Mouse (Mus musculus) heart, adult 8-10 months (tissue): Measurements from ENCODE around the gene Frmd8. TPM values are rescaled to one million over a fixed set of nuclear protein-coding genes. Genes with fewer than 3 reads are reported as not detected.

Experiments
- DNase-seq: peaks from one replicate; pipeline ENCODE4 v3.0.0; 2022; ENCODE audit warnings: low spot score
- total RNA-seq, 4 experiments: library from RNA; stranded (reverse); gene quantifications; 2 replicates each; pipeline ENCODE4 v1.2.4; 2022

The Frmd8 gene
- total RNA-seq, 4 experiments from 2014 or later: 7.1 to 8.1 (median 7.5) TPM

DNA sequence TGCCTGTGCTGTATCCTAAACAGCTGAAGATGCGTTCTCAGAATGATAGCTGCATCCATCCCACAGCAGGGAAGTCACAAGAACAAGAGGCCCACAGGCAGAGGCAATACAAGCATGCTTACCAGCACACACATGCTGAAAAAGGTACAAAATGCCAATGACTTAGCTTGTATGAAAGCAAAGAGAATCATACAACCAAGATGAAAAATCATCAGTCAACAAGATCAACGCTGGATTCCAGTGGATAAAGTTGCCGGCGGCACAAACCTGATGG lies 36.2 kb downstream of the Frmd8 start:
- DNase-seq: no peak

DNA sequence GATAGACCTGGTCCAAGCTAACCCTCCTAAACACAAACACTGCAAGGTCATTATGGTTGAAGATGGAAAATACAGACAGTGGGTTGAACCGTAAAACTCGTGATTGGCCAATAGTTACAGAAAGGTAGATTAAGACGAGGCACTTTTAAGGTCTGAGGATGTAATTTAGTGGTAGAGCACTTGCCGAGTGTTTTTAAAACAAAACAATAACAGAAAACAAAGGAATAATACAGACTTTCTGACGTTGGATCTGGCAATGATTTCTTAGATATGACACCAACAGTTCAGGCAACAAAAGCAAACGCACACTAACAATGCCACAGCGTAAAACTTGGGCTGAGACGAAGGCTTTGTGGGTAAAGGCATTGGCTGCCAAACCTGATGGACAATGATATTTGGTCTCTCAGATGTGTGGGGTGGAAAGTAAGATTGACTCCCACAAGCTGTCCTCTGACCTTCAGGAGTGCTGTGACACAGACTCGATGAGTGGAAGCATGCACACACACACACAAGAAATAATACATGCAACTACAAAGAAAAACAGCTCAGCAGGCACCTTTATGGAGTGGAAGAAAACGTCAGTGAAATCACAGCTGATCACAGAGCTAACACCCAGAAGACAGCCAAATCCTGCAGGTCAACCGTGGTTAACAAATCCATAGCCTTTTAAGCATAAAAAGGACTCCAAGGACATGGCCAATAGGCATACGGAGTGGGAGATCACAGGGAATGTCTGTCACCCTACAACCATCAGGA lies 36.8 kb downstream of the Frmd8 start:
- DNase-seq: no peak

DNA sequence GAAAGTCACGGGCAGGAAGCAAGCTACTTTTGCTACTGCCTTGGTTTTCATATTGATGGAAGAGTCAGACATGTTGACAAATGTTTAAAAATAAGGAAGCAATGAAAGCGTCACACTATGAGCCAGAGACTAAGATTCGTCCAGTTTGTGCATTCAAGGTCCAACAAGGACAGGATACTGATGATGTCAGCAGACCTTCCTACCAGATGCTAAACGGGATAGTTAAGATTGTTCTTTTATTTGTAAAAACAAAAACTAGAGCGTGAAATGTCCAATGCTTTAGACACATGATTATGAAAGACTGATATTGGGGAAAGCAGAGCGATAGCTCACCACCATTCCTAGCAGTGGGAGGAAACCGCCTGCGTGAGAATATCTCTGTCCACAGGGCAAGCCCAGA lies 37.5 kb downstream of the Frmd8 start:
- no peak for DNase-seq

DNA sequence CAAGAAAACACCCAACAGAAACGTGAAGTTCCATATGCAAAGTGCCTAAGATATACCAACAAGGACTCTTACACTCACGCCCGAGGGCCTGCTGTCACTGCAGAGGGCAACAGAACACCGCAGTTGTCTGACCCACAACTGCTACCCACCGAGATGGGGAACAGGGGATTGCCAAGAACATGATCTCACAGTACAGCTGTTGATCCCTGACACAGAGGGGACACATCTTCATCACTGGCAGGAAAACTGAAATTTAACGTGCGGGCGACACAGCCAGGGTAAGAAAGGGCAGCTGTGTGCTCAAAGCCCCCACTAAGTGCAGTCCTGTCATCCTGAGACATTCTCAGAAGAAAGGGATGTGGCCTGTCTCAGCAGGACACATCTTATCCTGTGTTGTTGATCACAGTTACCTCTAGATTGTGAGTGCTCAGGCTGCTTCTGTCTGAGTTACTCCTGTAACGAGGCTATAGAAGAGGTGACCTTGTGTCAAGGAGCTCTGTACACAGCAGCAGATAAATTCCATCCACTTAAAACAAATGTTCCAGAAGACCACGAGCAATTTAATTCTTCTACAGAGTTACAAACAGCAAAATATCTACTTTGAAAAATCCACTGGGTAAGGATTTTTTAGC lies 38.0 kb downstream of the Frmd8 start:
- DNase-seq: no peak

DNA sequence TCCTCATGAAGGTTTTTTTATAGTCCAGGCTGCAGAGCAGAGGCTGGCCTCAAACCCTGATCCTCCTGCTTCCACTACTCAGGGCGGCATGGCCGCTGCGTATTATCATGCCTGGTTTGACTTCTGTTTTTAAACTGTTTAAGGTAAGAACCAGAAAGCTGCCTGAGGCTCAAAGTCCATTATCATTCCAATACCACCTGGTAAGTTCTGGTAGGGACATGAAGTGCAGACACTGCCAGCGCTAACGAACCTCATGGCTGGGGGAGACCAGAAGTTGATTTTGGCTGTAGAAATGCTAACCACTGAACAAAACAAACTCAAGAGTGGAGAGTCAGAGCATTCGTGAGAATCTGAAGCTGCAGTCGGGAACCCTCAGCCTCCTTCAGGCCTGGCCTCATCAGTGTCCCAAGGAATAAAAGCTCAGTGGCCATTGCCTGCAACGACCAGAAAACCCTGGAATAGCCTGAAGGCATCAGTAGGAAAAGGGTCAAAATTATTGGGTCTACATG lies 39.1 kb downstream of the Frmd8 start:
- DNase-seq: no peak

DNA sequence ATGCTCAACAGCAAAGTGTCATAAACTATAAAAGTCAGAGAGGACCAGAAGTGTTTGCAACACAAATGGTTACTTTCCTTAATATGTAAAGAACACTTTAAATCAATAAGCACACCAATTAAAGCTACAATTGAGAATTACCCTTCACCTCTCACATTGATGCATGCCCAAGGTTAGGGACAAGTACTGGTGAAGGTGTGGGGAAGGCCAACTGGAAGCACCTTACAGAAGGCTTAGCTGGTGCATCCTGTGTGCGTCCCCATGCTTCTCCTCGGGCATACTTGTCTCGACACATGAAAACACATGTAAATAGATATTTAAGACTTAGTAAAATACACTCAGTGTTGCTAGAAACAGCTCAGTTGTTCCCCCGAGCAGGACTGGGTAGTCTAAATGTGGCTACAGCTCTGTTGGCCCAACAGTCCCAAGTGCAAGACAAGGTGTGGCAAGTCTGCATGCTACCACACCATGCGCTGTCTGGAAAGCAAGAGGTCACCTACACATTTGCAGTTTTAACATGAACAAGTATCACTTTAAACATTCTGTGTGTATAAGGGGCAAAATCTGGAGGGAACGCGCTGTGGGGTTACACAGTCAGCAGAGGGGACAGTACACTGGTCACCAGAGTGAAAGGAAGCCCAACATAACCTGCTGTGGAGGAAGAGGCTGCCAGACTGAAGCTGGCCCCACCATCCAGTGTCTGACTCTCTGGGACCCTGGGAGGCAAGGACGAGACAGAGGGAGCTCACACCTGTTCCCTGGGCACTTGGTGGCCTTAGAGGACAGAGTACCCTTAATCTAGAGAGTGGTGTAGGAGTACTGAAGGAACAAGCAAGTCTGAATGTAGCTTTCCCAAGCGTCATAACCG lies 39.8 kb downstream of the Frmd8 start:
- DNase-seq: no peak

DNA sequence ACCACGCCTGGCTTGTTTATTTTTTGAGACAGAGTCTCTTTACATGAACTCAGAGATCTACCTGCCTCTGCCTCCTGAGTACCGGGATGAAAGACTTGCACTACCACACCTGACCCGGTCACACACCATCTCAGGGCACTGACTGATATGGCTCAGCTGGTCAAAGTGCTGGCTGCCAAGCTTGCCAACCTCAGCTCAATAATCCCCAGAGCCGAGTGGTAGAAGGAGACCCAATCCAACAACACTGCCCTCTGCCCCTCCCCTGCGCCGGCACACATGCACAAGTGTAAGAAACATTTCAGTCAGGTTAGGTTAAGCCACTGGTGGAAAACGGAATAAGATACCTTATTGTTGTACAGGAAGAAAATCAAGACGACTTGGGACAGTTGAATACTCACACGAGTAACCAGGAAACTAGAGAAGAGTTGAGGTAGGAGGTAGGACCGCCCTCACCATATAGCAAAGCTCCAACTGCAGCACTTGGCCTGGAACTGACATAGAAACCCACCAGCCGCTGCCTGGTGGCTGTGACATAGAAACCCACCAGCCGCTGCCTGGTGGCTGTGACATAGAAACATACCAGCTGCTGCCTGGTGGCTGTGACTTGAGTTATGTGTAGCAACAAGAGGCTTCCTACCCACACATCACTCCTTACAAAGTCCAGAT lies 40.7 kb downstream of the Frmd8 start:
- DNase-seq: no peak

DNA sequence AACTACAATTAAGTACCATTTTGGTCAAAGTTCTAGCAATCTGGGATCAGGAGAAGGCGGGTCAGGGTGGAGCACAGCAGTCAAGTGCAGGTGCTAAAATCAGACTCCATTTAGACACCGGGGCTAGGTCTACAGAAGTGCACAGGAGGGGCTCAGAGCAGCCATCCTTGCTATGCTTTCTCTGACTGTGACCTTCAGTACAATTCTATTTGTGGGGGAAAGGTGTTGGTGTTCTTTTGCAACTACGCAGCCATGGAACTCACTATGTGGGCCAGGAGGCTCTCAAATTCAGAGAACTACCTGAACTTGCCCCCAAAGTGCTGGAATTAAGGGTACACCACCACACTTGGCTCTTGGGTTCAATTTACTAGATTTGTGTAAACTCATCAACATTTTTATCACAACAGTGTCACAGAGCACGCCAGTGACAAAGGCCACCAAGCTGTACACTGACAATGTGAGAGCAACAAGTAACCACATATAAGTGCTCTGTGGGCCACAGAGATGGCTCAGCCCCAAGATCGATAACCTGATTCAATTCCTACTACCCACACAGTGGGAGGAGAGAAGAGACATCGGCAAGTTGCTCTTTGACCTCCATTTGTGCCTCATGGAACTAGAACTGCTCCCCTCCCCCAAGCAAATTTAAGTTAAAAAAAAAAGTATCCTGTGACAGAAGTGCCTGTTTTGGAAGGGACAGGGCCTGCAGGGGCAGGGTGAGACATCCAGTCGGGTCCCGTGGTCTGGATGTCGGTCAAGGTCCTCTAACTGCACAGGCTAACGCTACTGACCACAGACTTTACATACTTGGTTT lies 41.6 kb downstream of the Frmd8 start:
- no peak for DNase-seq

DNA sequence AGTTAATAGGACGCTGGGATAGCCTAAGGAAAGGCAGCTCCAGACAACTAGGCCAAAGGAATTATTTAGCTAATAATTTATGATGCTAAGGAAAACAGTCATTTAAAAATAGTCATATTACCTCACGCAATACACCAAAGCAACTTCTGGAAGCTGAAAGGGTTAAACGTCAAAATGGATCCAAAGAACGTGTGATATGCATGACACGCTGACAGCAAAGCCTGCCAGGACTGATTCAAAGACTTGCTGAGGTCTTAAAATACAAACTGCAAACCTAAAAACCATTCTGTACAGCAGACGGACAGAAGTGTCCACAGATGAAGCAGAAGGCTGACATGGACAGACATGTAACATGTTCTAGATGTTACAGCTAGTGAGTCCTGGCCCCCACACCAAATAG lies 42.7 kb downstream of the Frmd8 start:
- DNase-seq: no peak

DNA sequence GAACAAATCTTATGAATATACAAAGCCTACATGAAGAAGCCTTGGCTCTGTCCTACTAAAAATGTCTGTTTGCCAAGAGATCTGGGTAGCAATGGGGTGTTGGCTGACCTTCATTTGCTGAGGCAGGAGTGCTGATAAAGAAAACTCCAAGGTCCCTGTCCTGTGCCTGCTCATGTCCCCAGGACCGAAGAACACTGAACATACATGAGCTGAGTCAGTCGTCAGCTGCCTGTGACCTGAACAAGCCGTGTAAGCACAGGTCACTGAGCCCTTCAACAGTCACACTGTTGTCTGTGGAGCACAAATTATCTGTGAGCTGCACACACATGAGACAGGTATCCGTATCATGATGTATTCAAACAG lies 43.1 kb downstream of the Frmd8 start:
- no peak for DNase-seq

DNA sequence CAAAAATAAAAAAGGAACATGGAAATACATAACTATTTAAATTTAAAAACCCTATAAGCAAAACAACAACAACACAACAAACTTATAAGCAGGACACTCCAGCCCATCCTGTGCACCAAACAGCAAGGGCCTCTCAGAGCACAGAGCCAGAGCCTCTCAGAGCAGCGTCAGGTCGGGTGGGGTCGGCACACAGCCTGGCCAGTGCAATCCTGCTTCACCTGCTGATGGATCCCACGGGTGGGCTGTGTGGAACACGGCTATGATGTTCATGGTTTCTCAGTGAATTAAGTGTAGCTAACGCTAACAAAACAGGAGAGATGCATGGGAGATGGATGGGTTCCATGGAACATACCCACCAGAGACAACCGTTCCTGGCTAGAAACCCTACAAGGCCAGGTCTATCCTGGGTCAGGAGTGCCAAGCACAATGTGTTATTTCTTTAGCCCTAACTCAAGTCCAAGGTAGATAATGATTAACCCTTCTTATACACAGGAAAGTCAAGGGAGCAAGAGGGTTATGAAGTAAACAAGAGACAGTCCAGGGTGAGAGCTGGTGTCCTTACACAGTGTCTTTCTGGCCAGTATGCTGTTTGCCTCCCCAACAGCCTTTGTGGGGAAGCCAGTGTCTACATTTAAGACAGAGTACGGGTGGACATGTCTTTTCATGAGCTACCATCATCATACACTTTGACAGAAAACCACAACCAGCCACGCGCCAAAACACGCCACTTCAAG lies 43.7 kb downstream of the Frmd8 start:
- DNase-seq: no peak

DNA sequence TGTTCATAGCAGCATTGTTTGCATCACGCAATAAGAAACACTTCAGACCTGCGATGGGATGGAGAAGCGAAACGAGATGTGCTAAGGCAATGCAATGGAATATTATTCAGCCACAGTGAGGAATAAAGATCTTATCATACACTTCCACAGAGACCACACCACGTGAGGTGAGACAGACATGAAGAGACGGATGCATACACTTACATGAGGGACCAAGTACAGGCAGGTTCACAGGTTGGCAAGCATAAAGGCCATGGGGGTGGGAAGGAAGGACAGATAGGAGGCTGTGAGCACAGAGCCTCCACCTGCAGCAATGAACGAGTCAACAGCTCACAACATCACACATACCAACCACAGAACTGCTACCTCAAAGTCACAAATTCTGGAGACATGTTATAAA lies 44.3 kb downstream of the Frmd8 start:
- DNase-seq: no peak

DNA sequence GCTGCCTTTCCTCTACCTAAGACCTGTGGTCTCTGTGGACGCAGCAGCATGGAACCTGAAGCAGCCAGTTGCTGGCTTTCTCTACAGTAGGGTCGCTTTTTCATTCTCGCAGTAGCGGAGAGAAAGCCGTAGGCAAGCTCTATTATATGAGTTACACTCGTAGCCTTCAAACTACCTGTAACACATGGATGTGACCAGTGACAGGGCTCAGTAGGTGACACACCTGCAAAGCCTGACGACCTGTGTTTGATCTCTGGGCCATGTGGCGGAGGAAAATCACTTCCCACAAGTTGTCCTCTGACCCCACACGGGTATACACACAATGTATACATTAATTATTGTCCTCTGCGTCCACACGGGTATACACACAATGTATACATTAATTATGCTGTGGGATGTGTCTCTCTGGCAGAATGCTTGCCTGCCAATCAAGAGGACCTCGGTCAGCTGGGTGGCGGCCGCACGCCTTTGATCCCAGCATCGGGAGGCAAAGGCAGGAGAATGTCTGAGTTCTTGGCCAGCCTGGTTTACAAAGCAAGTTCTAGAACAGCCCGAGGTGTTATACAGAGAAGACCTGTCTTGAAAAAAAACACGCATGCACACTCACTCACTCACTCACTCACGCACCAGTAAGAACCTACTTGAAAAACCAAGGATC lies 45.0 kb downstream of the Frmd8 start:
- DNase-seq: no peak

DNA sequence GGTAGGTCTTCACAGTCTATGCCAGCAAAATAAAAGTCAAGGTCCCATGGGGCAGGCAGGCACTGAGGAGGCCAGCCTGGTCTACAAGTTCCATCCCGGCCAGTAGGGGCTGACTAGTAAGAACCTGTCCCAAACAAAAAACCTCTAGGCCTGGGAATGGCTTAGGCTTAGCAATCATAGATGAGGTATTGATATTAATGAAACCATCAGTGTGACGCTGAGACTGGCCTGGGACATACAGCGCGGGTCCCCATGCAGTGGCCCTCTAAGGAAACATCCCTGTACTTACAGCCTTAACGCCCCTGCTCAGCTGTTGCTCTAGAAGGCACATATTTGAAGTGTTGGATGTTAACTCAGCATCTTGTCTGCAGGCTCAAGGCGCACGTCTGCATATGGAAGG lies 46.2 kb downstream of the Frmd8 start:
- DNase-seq: no peak

DNA sequence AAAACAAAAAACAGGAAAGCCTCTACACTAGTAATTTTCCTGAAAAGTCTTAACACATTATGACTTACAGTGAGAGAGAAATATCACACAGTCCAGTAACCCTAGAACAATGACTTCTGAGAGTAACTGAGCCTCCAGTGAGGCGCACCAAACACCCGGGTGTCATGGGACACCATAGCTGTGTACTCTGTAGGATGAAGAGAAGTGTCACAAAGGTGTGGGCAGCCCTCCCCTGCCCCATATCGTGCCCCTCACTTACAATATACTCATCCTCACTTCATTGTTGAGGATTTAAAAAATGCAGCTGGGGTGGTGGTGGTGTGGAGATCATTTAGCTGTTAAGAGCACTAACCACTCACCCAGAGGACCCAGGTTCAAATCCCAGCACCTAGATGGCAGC lies 46.9 kb downstream of the Frmd8 start:
- DNase-seq: no peak

DNA sequence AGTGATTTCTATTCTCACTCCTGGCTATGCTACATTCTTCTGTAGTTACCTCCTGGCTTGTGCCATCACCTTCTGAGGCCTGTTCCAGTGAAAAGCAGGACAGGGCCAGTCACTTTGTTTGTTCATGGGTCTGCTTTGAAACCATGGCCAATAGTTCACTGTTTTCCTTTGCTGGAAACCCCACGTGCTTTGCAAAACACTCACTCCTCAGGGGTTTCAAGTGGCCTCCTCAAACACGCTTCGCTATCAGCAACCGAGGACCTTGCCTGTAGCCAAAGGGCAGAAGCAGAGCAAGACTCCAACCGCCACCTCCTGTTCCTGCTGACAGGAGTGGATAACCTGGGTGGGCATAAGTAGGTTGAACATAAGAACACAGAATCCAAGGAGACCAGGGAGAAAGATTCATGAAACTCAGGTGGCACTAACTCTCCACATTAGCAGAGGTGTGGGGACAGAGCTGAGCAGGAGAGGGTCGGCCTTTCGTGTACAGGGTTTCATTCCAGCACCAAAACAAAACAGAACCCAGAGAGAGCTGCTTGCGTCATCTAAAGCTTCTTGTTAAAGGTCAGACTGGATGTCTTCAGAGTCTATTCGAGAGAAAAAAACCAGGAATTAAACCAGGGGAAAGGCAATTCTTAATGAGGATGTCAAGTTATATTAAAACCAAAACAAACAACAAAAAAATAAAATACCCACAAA lies 47.5 kb downstream of the Frmd8 start:
- no peak for DNase-seq

DNA sequence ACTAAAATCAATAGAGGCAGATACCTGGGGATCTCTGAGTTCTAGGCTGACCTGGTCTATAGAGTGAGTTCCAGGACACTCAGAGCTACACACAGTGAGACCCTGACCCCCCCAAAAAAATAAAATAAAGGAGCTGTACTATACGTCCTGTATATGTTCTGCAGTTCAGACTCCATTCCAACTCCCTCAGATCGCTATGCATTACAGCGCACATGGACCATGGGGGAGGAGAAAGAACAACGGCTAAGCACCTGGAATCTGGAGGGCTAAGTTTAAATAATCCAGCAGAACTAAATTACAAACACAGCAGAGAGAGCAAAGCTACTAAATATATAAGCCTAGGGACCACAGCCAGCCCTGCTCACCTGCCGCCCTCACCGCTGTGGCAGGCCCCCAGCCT lies 48.0 kb downstream of the Frmd8 start:
- no peak for DNase-seq

DNA sequence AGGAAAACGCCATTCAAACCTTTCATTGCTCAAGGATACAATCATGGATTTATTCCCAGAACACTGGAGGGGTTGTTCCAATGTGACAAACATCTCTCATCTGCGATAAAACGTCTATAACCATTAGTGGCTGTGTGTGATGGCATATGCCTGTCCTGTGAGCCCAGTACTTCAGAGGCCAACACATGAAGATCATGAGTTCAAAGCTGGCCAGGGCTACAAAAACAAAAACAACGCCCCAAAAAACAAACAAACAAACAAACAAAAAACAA lies 48.4 kb downstream of the Frmd8 start:
- no peak for DNase-seq

DNA sequence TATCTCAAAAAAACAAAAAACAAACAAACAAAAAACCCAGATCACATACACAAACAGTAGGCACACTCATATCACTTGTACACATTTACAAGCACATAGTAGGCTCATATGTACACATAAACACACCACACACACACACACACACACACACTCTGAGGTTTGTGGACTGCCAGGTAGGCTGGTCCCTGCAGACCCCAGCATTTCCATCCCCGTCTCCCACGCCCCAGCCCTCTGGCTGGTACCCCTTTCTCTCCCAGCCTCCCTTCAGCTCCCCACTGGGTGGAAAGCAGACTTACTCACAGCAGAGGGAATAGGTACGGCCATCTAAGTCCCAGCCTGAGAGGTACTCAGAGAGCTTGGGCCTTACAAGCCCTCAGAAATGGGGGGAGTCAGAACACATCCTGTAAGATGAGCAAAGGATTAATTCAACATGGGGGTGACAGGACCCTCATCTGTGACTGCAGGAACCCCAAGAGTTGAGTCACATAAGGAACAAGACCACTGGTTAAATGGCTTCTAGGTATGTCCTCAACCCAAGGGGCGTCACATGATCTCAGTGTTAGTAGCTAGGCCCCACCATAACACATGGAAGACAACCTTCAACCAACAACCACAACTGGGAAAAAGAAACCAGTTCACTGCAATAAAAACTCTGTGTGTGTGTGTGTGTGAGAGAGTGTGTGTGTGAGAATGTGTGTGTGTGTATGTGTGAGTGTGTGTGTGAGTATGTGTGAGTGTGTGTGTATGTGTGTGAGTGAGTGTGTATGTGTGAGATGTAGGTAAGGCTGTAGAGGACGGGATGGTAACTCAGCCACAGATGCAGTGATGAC lies 49.0 kb downstream of the Frmd8 start:
- no peak for DNase-seq
